Mouse (Mus musculus) central nervous system, embryonic 18 days (tissue): ENCODE data around the gene Slc6a20b. TPM values are rescaled to one million over a fixed set of nuclear protein-coding genes. Genes with fewer than 3 reads are reported as not detected.

Experiments
- polyA plus RNA-seq: library from polyadenylated mRNA; depleted of rRNA; stranded (reverse); fragments of >200 nt; gene quantifications from 2 replicates; pipeline ENCODE4 v1.2.3, GENCODE M21; 2012; rRNA removed

Gene Slc6a20b
- 0.41 and 0.55 TPM in 2 replicates for polyA plus RNA-seq

DNA sequence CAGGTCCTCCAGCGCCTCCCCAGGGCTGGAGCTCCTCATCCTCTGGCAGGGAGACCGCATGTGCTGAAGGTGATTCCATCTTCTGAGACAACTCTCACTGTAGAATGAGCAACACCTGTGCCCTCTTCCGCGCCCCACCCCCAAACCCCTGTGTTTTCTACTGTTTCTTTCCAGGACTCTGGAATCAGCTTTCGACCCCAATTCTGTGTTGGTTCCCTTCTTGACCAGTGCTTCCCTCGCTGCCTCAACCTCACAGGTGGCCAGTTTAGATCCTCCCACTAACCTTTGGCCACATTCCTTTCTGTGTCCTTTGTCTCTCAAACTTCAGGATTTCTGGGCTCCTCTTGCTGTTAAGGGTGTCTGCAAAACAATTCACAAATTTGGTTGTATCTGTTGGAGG is at the start of gene Slc6a20b:
Gene Slc6a20b, minus strand, starts transcription at position 285 of the 400 bp plus-strand sequence.

DNA sequence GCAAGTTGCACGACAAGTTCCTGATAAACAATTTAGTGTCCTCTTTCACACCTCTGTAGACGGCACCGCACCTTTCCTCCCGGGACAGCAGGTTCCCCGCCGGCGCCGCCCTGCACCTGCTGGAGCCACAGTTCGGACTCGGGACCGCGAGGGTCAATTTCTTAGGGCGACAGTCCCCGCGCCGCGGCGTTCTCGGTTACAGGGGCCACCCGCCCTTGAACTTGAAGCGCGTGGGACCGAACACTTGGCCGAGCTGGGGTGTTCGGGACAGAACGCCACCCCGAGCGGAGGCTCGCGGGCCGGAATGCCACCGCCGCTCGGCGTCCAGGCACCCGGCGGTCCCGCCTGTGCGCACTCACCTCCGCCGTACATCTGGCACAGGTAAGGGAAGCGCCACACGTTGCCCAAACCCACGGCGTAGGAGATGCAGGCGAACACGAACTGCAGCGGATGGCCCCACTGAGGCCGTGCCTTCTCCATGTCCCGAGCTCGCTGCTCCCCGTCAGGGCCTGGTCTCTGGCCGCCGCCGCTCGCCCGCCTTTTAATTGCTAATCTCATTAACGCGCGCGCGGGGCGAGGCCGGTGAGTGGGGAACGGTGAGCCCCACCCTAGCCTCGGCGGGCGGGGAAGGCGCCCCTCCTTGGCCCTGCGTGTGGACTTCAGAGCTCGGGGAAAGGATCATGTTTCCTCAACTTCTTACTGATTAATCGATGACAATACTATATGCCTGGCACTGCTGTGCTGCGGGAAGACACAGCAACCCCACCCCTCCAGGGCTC is 46.2 kb upstream of the Slc6a20b start, which contains the start of the genes Ccr9 and Slc6a20a:
Gene Ccr9, plus strand, starts transcription at position 113 of the 779 bp plus-strand sequence.
Gene Slc6a20a, minus strand, starts transcription at position 559 of the 779 bp plus-strand sequence.

Other genes with a start within 250 kb of the Slc6a20b start
- 8.9 and 9.1 TPM in 2 replicates for gene Limd1, start 153.9 kb downstream of the Slc6a20b start, polyA plus RNA-seq
- gene Sacm1l, start 102.8 kb downstream of the Slc6a20b start, polyA plus RNA-seq: 33.2 and 35.5 TPM in 2 replicates
- 0.18 and 0.19 TPM in 2 replicates for gene Ccr9, start 45.9 kb upstream of the Slc6a20b start, polyA plus RNA-seq
- 11.9 and 13.7 TPM in 2 replicates for gene Slc6a20a, start 46.3 kb upstream of the Slc6a20b start, polyA plus RNA-seq
- gene Lztfl1, start 85.1 kb upstream of the Slc6a20b start, polyA plus RNA-seq: 23.0 and 24.8 TPM in 2 replicates
- gene Cxcr6, start 173.9 kb upstream of the Slc6a20b start, polyA plus RNA-seq: not detected in 2 replicates
- 9.5 and 10.0 TPM in 2 replicates for gene Fyco1, start 219.3 kb upstream of the Slc6a20b start, polyA plus RNA-seq
- gene Xcr1, start 229.5 kb upstream of the Slc6a20b start, polyA plus RNA-seq: not detected in 2 replicates